In the genomic region with DNA sequence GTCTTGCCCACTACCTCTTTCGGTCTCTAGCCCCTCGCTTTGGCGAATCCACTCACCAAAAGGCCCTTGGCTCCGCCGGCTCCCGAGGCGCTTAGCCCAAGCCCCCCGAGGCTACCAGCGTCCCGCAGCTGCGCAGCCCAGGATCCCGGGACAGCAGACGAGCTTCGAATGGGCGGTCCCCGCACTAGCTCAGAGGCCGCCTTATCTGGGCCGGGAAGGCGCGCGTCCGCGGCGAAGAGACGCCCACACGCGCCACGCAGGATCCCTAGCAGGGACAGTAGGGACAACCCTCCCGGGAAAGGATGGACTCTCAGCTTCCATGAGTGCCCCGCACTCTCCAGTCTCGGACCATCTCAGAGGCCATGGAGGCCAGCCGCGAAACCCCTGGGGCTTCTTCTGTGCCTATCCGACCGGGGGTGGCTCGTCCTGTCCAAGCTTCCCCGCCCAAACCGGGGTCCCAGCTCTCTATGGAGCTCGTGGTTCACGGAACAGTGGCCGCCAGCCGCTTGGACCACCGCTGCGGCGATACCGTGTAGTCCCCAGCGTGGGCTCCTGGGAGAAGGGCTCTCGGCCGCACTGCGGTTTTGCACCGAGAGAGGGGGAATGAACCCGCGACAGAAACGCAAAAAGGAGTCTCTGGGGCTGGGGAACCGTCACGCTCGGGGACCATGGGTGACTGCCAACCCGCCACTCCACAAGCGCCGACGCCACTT, we compare ENCODE assay signal across 8 mouse cellular contexts. TPM values are rescaled to one million over a fixed set of nuclear protein-coding genes. Genes with fewer than 3 reads are reported as not detected.
A peak's percentile ranks its signal among the peaks of the same experiment; 100 is the strongest.
DNase-seq lines count a peak whose midpoint lies in the region; ATAC-seq and TF ChIP-seq lines count a peak whose summit lies in the region.

No protein-coding gene starts in this region.

- TF ChIP-seq POLR2A in spleen, adult 2 months (IDR thresholded peaks at IDR 0.05; ENCODE audit: low read depth, low read length), result no peak

- H3K9me3 ChIP-seq in forebrain, postnatal 0 days (ENCODE audit: low read length), result no peaks in the 10 kb centered on the region
- H3K9me3 ChIP-seq in hindbrain, embryonic 13.5 days, result no peaks in the 10 kb centered on the region
- H3K9me3 ChIP-seq in limb, embryonic 11.5 days (ENCODE audit: control insufficient read depth, low read length), result no peaks in the 10 kb centered on the region
- H3K9me3 ChIP-seq in midbrain, embryonic 10.5 days (replicated peaks), result no peaks in the 10 kb centered on the region

- H3K27ac ChIP-seq in forebrain, postnatal 0 days (ENCODE audit: low read depth, low read length), result no peak overlapping the region
- no peak overlapping the region for H3K27ac ChIP-seq in hindbrain, embryonic 13.5 days
- H3K27ac ChIP-seq in limb, embryonic 11.5 days (replicated peaks; ENCODE audit: low read depth, low read length), result no peak overlapping the region
- peak overlapping the region; percentile 77 for H3K27ac ChIP-seq in midbrain, embryonic 10.5 days (replicated peaks)
- peak overlapping the region; percentile 48; the same call in 1 of the 2 replicates for H3K27ac ChIP-seq in spleen, adult 2 months (ENCODE audit: insufficient read depth, low read length)

- H3K36me3 ChIP-seq in forebrain, postnatal 0 days (ENCODE audit: insufficient read depth), result no peaks in the 10 kb centered on the region
- no peaks in the 10 kb centered on the region for H3K36me3 ChIP-seq in hindbrain, embryonic 13.5 days
- H3K36me3 ChIP-seq in limb, embryonic 11.5 days (ENCODE audit: control insufficient read depth, insufficient read depth, low read length), result no peaks in the 10 kb centered on the region
- H3K36me3 ChIP-seq in midbrain, embryonic 10.5 days, result no peaks in the 10 kb centered on the region
- H3K36me3 ChIP-seq in spleen, adult 2 months (ENCODE audit: control insufficient read depth, insufficient read depth, low read length), result no peaks in the 10 kb centered on the region

- under 1% methylated on average over 61 of the region's 61 CpGs for WGBS in forebrain, postnatal 0 days
- under 1% methylated on average over 58 of the region's 61 CpGs for WGBS in hindbrain, embryonic 13.5 days
- under 1% methylated on average over 61 of the region's 61 CpGs for WGBS in limb, embryonic 11.5 days
- under 1% methylated on average over 61 of the region's 61 CpGs for WGBS in midbrain, embryonic 10.5 days
- whole genome bisulfite sequencing in spleen, adult 2 months, result 2% methylated on average over 61 of the region's 61 CpGs

- H3K4me3 ChIP-seq in forebrain, postnatal 0 days (ENCODE audit: low read depth, low read length), result peak overlapping the region; percentile 70
- peak overlapping the region; percentile 71 for H3K4me3 ChIP-seq in hindbrain, embryonic 13.5 days
- H3K4me3 ChIP-seq in limb, embryonic 11.5 days (ENCODE audit: low read depth, low read length), result peak overlapping the region; percentile 53
- H3K4me3 ChIP-seq in midbrain, embryonic 10.5 days, result peak overlapping the region; percentile 78
- peak overlapping the region; percentile 58 for H3K4me3 ChIP-seq in spleen, adult 2 months (ENCODE audit: extremely low read depth, insufficient read depth, insufficient read length)

- peak overlapping the region; percentile 98 for H3K4me2 ChIP-seq in forebrain, postnatal 0 days (ENCODE audit: low read depth)
- H3K4me2 ChIP-seq in hindbrain, embryonic 13.5 days, result peak overlapping the region; percentile 98
- peak overlapping the region; percentile 99 for H3K4me2 ChIP-seq in limb, embryonic 11.5 days (ENCODE audit: low read depth, severe bottlenecking)

- peaks cover 22% of the 10 kb centered on the region for H3K27me3 ChIP-seq in forebrain, postnatal 0 days (ENCODE audit: insufficient read depth, low read length)
- H3K27me3 ChIP-seq in hindbrain, embryonic 13.5 days, result peaks cover 48% of the 10 kb centered on the region
- H3K27me3 ChIP-seq in limb, embryonic 11.5 days (ENCODE audit: control insufficient read depth, insufficient read depth, low read length), result peaks cover 37% of the 10 kb centered on the region
- H3K27me3 ChIP-seq in midbrain, embryonic 10.5 days (ENCODE audit: low read depth, poor library complexity, severe bottlenecking), result peaks cover 88% of the 10 kb centered on the region
- H3K27me3 ChIP-seq in spleen, adult 2 months (ENCODE audit: control insufficient read depth, insufficient read depth, low read length), result peaks cover 16% of the 10 kb centered on the region

- TF ChIP-seq CTCF in forebrain, postnatal 0 days (IDR thresholded peaks at IDR 0.05; ENCODE audit: low read depth), result no peak
- TF ChIP-seq CTCF in spleen, adult 2 months (IDR thresholded peaks at IDR 0.05; ENCODE audit: extremely low read depth, insufficient read depth, insufficient read length, insufficient replicate concordance), result no peak

- H3K4me1 ChIP-seq in forebrain, postnatal 0 days (ENCODE audit: insufficient read depth), result 0 out of 2 replicates have a peak, but pooled peaks cover 18% of the 10 kb centered on the region
- H3K4me1 ChIP-seq in hindbrain, embryonic 13.5 days (replicated peaks), result peaks cover 30% of the 10 kb centered on the region
- H3K4me1 ChIP-seq in limb, embryonic 11.5 days (ENCODE audit: control insufficient read depth, insufficient read depth, low read length), result peaks cover 10% of the 10 kb centered on the region; the same call in 1 of the 2 replicates
- peaks cover 43% of the 10 kb centered on the region for H3K4me1 ChIP-seq in midbrain, embryonic 10.5 days
- H3K4me1 ChIP-seq in spleen, adult 2 months (ENCODE audit: control insufficient read depth, insufficient read depth, insufficient read length), result peaks cover 13% of the 10 kb centered on the region

- H3K9ac ChIP-seq in forebrain, postnatal 0 days, result peak overlapping the region; percentile 66
- peak overlapping the region; percentile 84 for H3K9ac ChIP-seq in hindbrain, embryonic 13.5 days
- peak overlapping the region; percentile 18 for H3K9ac ChIP-seq in limb, embryonic 11.5 days (ENCODE audit: low read length)

- no peak for DNase-seq in frontal cortex, postnatal 25 days (ENCODE audit: low spot score in 2 of 2)
- DNase-seq in cerebellum, adult 8-10 months, result peak; percentile 43
- peak; percentile 47 for DNase-seq in forebrain, postnatal 0 days
- peak; percentile 69 for DNase-seq in limb, embryonic 11.5 days (ENCODE audit: low spot score)
- DNase-seq in midbrain, embryonic 10.5 days (ENCODE audit: low spot score), result peak; percentile 71
- DNase-seq in spleen, adult 2 months (ENCODE audit: low read depth in 1 of 2, low spot score in 2 of 2), result no peak

- ATAC-seq in frontal cortex, adult (ENCODE audit: low TSS enrichment), result peak; percentile 64
- peak; percentile 48 for ATAC-seq in forebrain, postnatal 0 days
- peak; percentile 57 for ATAC-seq in hindbrain, embryonic 13.5 days (ENCODE audit: low FRiP score)
- peak; percentile 20; the same call in 1 of the 2 replicates for ATAC-seq in limb, embryonic 11.5 days (ENCODE audit: insufficient number of reproducible peaks, low FRiP score, low TSS enrichment, low read depth)

RNA-seq across cellular contexts. Expression of gene Fhdc1, which starts 0.8 kb away (rescaled TPM):
- 3.5 and 3.7 TPM in 2 replicates for total RNA-seq in forebrain, postnatal 0 days (2014; rRNA removed)
- 1.6 and 1.7 TPM in 2 replicates for polyA plus RNA-seq in forebrain, postnatal 0 days (2015; fragmentation: Nextera tagmentation; extraction: Ambion mirVana)
- polyA plus RNA-seq in hindbrain, embryonic 13.5 days (2015; fragmentation: Nextera tagmentation; extraction: Ambion mirVana), result 4.7 and 4.8 TPM in 2 replicates
- 2.2 and 2.8 TPM in 2 replicates for polyA plus RNA-seq in limb, embryonic 11.5 days (2014; fragmentation: Nextera tagmentation; extraction: Ambion mirVana)
- 2.0 and 2.1 TPM in 2 replicates for polyA plus RNA-seq in midbrain, embryonic 10.5 days (2016; fragmentation: Nextera tagmentation; extraction: Ambion mirVana)
- 5.2 and 8.3 TPM in 2 replicates for polyA plus RNA-seq in spleen, adult 2 months (2012; rRNA removed)

Comparison
In these comparisons a context has a peak if more than half of its experiments do, and no peak if none do; other contexts are left out.
1. DNase-seq: peak in cerebellum, adult 8-10 months (single experiment), forebrain, postnatal 0 days (single experiment), limb, embryonic 11.5 days (single experiment) and midbrain, embryonic 10.5 days (single experiment); none in frontal cortex, postnatal 25 days (0 of 2) and spleen, adult 2 months (0 of 2).
2. H3K27ac ChIP-seq: peak in midbrain, embryonic 10.5 days (single experiment) and spleen, adult 2 months (single experiment); none in forebrain, postnatal 0 days (single experiment), hindbrain, embryonic 13.5 days (single experiment) and limb, embryonic 11.5 days (single experiment).
3. H3K9ac ChIP-seq: peak in every context shown above with its lines; median percentile 84 in hindbrain, embryonic 13.5 days; 66 in forebrain, postnatal 0 days; 18 in limb, embryonic 11.5 days.
4. Peak in every context shown above with its lines, with median percentiles within 50 percentile points of each other: ATAC-seq, H3K4me2 ChIP-seq and H3K4me3 ChIP-seq.